Mouse (Mus musculus): ENCODE measurements at regions not wholly inside any gene's neighbourhood (a gene's known extent, or its start where the extent isn't known, plus 50 kb on each side); places are given as distances from the start of the nearest gene placed in this dataset.

GRCm38 (mm10) chr15:96763611-96764010, 64.1 kb upstream of the Slc38a2 start:
- Histone ChIP-seq H3K9ac (ENCODE audit: insufficient read depth, low read depth, low read length, poor library complexity, severe bottlenecking) (no peak overlapping the region), H3K4me3 (ENCODE audit: insufficient read depth in 1 of 2, low read depth in 1 of 2, low read length in 2 of 2, poor library complexity in 1 of 2, severe bottlenecking in 1 of 2) (no peak overlapping the region), H3K9me3 (ENCODE audit: control insufficient read depth, insufficient read depth, low read depth, low read length) (no peaks in the 10 kb centered on the region), H3K4me1 (ENCODE audit: control insufficient read depth in 2 of 2, insufficient read depth in 2 of 2, low read length in 2 of 2, poor library complexity in 1 of 2) (0 out of 4 replicates have a peak, but pooled peaks cover under 1 to 2% of the 10 kb centered on the region in 2 experiments), H3K27ac (ENCODE audit: insufficient read depth, low read depth, low read length, poor library complexity, severe bottlenecking) (no peak overlapping the region), H3K36me3 (ENCODE audit: control insufficient read depth, insufficient read depth, low read length, poor library complexity, severe bottlenecking) (no peaks in the 10 kb centered on the region)
- no peak for DNase-seq (ENCODE audit: low read depth, low spot score)
- TF ChIP-seq CHD2 (IDR thresholded peaks at IDR 0.05; ENCODE audit: low read depth, low read length) (no peak), ZNF384 (IDR thresholded peaks at IDR 0.05; ENCODE audit: low read depth, low read length) (no peak), HCFC1 (IDR thresholded peaks at IDR 0.05; ENCODE audit: borderline replicate concordance, insufficient read depth, low read length) (no peak), MAFK (IDR thresholded peaks at IDR 0.05; ENCODE audit: insufficient read depth, low read depth, low read length) (no peak), ZC3H11A (IDR thresholded peaks at IDR 0.05; ENCODE audit: borderline replicate concordance, low read depth, low read length) (no peak)
- in situ Hi-C loops (cut with MboI; ENCODE audit: low sequenced_read_pairs in 2 of 2, unreplicated experiment in 2 of 2): no loop called here

- no peak for DNase-seq (ENCODE audit: low read depth, low spot score)
- H3K4me1 ChIP-seq (ENCODE audit: control insufficient read depth in 2 of 2, insufficient read depth in 2 of 2, low read length in 2 of 2, poor library complexity in 1 of 2): no peaks in the 10 kb centered on the region; a peak in 1 of 4 replicates
- H3K9ac ChIP-seq (ENCODE audit: insufficient read depth, low read depth, low read length, poor library complexity, severe bottlenecking): no peak overlapping the region
- TF ChIP-seq ZNF384 (IDR thresholded peaks at IDR 0.05; ENCODE audit: low read depth, low read length): no peak
- no peak for TF ChIP-seq ZC3H11A (IDR thresholded peaks at IDR 0.05; ENCODE audit: borderline replicate concordance, low read depth, low read length)
- H3K4me3 ChIP-seq (ENCODE audit: insufficient read depth in 1 of 2, low read depth in 1 of 2, low read length in 2 of 2, poor library complexity in 1 of 2, severe bottlenecking in 1 of 2): no peak overlapping the region
- no peaks in the 10 kb centered on the region for H3K9me3 ChIP-seq (ENCODE audit: control insufficient read depth, insufficient read depth, low read depth, low read length)
- H3K27ac ChIP-seq (ENCODE audit: insufficient read depth, low read depth, low read length, poor library complexity, severe bottlenecking): no peak overlapping the region
- no peaks in the 10 kb centered on the region for H3K36me3 ChIP-seq (ENCODE audit: control insufficient read depth, insufficient read depth, low read length, poor library complexity, severe bottlenecking)
- in situ Hi-C loops (cut with MboI; ENCODE audit: low sequenced_read_pairs in 2 of 2, unreplicated experiment in 2 of 2): no loop called here
These were observed 59.8 kb upstream of the Slc38a2 start for GRCm38 (mm10) chr15:96759078-96759995.

GRCm38 (mm10) chr15:96757446-96758198, 58.1 kb upstream of the Slc38a2 start:
- in situ Hi-C loops (cut with MboI; ENCODE audit: low sequenced_read_pairs in 2 of 2, unreplicated experiment in 2 of 2): no loop called here
- DNase-seq (ENCODE audit: low read depth, low spot score): no peak
- TF ChIP-seq ZC3H11A (IDR thresholded peaks at IDR 0.05; ENCODE audit: borderline replicate concordance, low read depth, low read length) (no peak), CHD2 (IDR thresholded peaks at IDR 0.05; ENCODE audit: low read depth, low read length) (no peak), ZNF384 (IDR thresholded peaks at IDR 0.05; ENCODE audit: low read depth, low read length) (no peak), MAFK (IDR thresholded peaks at IDR 0.05; ENCODE audit: insufficient read depth, low read depth, low read length) (no peak), HCFC1 (IDR thresholded peaks at IDR 0.05; ENCODE audit: borderline replicate concordance, insufficient read depth, low read length) (no peak)
- H3K4me1 ChIP-seq (ENCODE audit: control insufficient read depth in 2 of 2, insufficient read depth in 2 of 2, low read length in 2 of 2, poor library complexity in 1 of 2): no peaks in the 10 kb centered on the region; a peak in 1 of 4 replicates
- H3K4me3 ChIP-seq (ENCODE audit: insufficient read depth in 1 of 2, low read depth in 1 of 2, low read length in 2 of 2, poor library complexity in 1 of 2, severe bottlenecking in 1 of 2): no peak overlapping the region
- H3K9me3 ChIP-seq (ENCODE audit: control insufficient read depth, insufficient read depth, low read depth, low read length): no peaks in the 10 kb centered on the region
- H3K36me3 ChIP-seq (ENCODE audit: control insufficient read depth, insufficient read depth, low read length, poor library complexity, severe bottlenecking): no peaks in the 10 kb centered on the region
- H3K9ac ChIP-seq (ENCODE audit: insufficient read depth, low read depth, low read length, poor library complexity, severe bottlenecking): no peak overlapping the region
- H3K27ac ChIP-seq (ENCODE audit: insufficient read depth, low read depth, low read length, poor library complexity, severe bottlenecking): no peak overlapping the region

GRCm38 (mm10) chr15:96756456-96756855, 56.9 kb upstream of the Slc38a2 start:
- H3K4me3 ChIP-seq (ENCODE audit: insufficient read depth in 1 of 2, low read depth in 1 of 2, low read length in 2 of 2, poor library complexity in 1 of 2, severe bottlenecking in 1 of 2): no peak overlapping the region
- TF ChIP-seq MAFK (IDR thresholded peaks at IDR 0.05; ENCODE audit: insufficient read depth, low read depth, low read length) (no peak), CHD2 (IDR thresholded peaks at IDR 0.05; ENCODE audit: low read depth, low read length) (no peak), ZC3H11A (IDR thresholded peaks at IDR 0.05; ENCODE audit: borderline replicate concordance, low read depth, low read length) (no peak), ZNF384 (IDR thresholded peaks at IDR 0.05; ENCODE audit: low read depth, low read length) (no peak), HCFC1 (IDR thresholded peaks at IDR 0.05; ENCODE audit: borderline replicate concordance, insufficient read depth, low read length) (no peak)
- no peaks in the 10 kb centered on the region for H3K36me3 ChIP-seq (ENCODE audit: control insufficient read depth, insufficient read depth, low read length, poor library complexity, severe bottlenecking)
- H3K27ac ChIP-seq (ENCODE audit: insufficient read depth, low read depth, low read length, poor library complexity, severe bottlenecking): no peak overlapping the region
- in situ Hi-C loops (cut with MboI; ENCODE audit: low sequenced_read_pairs in 2 of 2, unreplicated experiment in 2 of 2): no loop called here
- H3K4me1 ChIP-seq (ENCODE audit: control insufficient read depth in 2 of 2, insufficient read depth in 2 of 2, low read length in 2 of 2, poor library complexity in 1 of 2): no peaks in the 10 kb centered on the region; a peak in 1 of 4 replicates
- H3K9ac ChIP-seq (ENCODE audit: insufficient read depth, low read depth, low read length, poor library complexity, severe bottlenecking): no peak overlapping the region
- no peaks in the 10 kb centered on the region for H3K9me3 ChIP-seq (ENCODE audit: control insufficient read depth, insufficient read depth, low read depth, low read length)
- DNase-seq (ENCODE audit: low read depth, low spot score): no peak
